Mouse (Mus musculus): ENCODE measurements around the gene Kalrn. TPM values are rescaled to one million over a fixed set of nuclear protein-coding genes. Genes with fewer than 3 reads are reported as not detected.
"Not testable (repeated sequence)": the region's sequence is repeated elsewhere in the genome, so short reads cannot be mapped to it uniquely, and the experiment has no call there.

The Kalrn gene
- polyA plus RNA-seq, 1 experiment from 2014 or later: 30.0 TPM

- Histone ChIP-seq H3K9ac (no peak overlapping the region), H3K4me1 (peaks cover 26% of the 10 kb centered on the region), H3K4me2 (no peak overlapping the region), H3K27me3 (no peaks in the 10 kb centered on the region), H3K27ac (peak overlapping the region; percentile 51; the same call in 1 of the 2 replicates), H3K36me3 (replicated peaks) (peaks cover 14% of the 10 kb centered on the region), H3K9me3 (no peaks in the 10 kb centered on the region), H3K4me3 (replicated peaks) (no peak overlapping the region)
- ATAC-seq (ENCODE audit: low FRiP score): peak; percentile 71
- 59% methylated on average over 10 of the region's 10 CpGs for WGBS
Observed at GRCm38 (mm10) chr16:34316253-34316652, 257.1 kb downstream of the Kalrn start.

- Histone ChIP-seq H3K27me3 (no peaks in the 10 kb centered on the region), H3K4me1 (peaks cover 15% of the 10 kb centered on the region), H3K4me3 (replicated peaks) (no peak overlapping the region), H3K27ac (no peak overlapping the region), H3K4me2 (no peak overlapping the region), H3K9me3 (no peaks in the 10 kb centered on the region), H3K36me3 (replicated peaks) (peaks cover 28% of the 10 kb centered on the region), H3K9ac (no peak overlapping the region)
- ATAC-seq (ENCODE audit: low FRiP score): no peak
- whole genome bisulfite sequencing: 95% methylated on average over 10 of the region's 10 CpGs
Observed at GRCm38 (mm10) chr16:34314071-34314470, 259.3 kb downstream of the Kalrn start.

- no peak overlapping the region for H3K4me3 ChIP-seq (replicated peaks)
- H3K4me1 ChIP-seq: peaks cover 4% of the 10 kb centered on the region; the same call in 1 of the 2 replicates
- WGBS: 81% methylated on average over 1 of the region's 1 CpGs
- no peak overlapping the region for H3K4me2 ChIP-seq
- H3K36me3 ChIP-seq (replicated peaks): peaks cover 49% of the 10 kb centered on the region
- ATAC-seq (ENCODE audit: low FRiP score): no peak
- no peaks in the 10 kb centered on the region for H3K27me3 ChIP-seq
- H3K9me3 ChIP-seq: no peaks in the 10 kb centered on the region
- no peak overlapping the region for H3K27ac ChIP-seq
- H3K9ac ChIP-seq: no peak overlapping the region
Observed at GRCm38 (mm10) chr16:34311577-34311976, 261.8 kb downstream of the Kalrn start.

- no peak overlapping the region for H3K4me2 ChIP-seq
- ATAC-seq (ENCODE audit: low FRiP score): no peak
- H3K27ac ChIP-seq: no peak overlapping the region
- H3K36me3 ChIP-seq (replicated peaks): peaks cover 59% of the 10 kb centered on the region
- H3K4me1 ChIP-seq: no peaks in the 10 kb centered on the region
- H3K4me3 ChIP-seq (replicated peaks): no peak overlapping the region
- no peaks in the 10 kb centered on the region for H3K27me3 ChIP-seq
- WGBS: 91% methylated on average over 8 of the region's 8 CpGs
- H3K9me3 ChIP-seq: no peaks in the 10 kb centered on the region
- H3K9ac ChIP-seq: no peak overlapping the region
Observed at GRCm38 (mm10) chr16:34310363-34310762, 263.0 kb downstream of the Kalrn start.

- no peak overlapping the region for H3K4me2 ChIP-seq
- H3K27me3 ChIP-seq: no peaks in the 10 kb centered on the region
- no peak overlapping the region for H3K9ac ChIP-seq
- H3K9me3 ChIP-seq: no peaks in the 10 kb centered on the region
- no peak for ATAC-seq (ENCODE audit: low FRiP score)
- peaks cover 54% of the 10 kb centered on the region for H3K36me3 ChIP-seq (replicated peaks)
- H3K27ac ChIP-seq: no peak overlapping the region
- H3K4me1 ChIP-seq: no peaks in the 10 kb centered on the region
- no peak overlapping the region for H3K4me3 ChIP-seq (replicated peaks)
- 79% methylated on average over 1 of the region's 1 CpGs for WGBS
Observed at GRCm38 (mm10) chr16:34308324-34308723, 265.0 kb downstream of the Kalrn start.

GRCm38 (mm10) chr16:34307458-34307857, 265.9 kb downstream of the Kalrn start:
- no peaks in the 10 kb centered on the region for H3K4me1 ChIP-seq
- WGBS: 88% methylated on average over 9 of the region's 9 CpGs
- H3K27me3 ChIP-seq: no peaks in the 10 kb centered on the region
- ATAC-seq (ENCODE audit: low FRiP score): no peak
- H3K36me3 ChIP-seq (replicated peaks): peaks cover 50% of the 10 kb centered on the region
- H3K27ac ChIP-seq: no peak overlapping the region
- H3K4me2 ChIP-seq: no peak overlapping the region
- no peak overlapping the region for H3K9ac ChIP-seq
- no peak overlapping the region for H3K4me3 ChIP-seq (replicated peaks)
- no peaks in the 10 kb centered on the region for H3K9me3 ChIP-seq

- no peak for ATAC-seq (ENCODE audit: low FRiP score)
- no peak overlapping the region for H3K4me2 ChIP-seq
- no peak overlapping the region for H3K4me3 ChIP-seq (replicated peaks)
- H3K9me3 ChIP-seq: no peaks in the 10 kb centered on the region
- H3K36me3 ChIP-seq (replicated peaks): peaks cover 49% of the 10 kb centered on the region
- no peak overlapping the region for H3K27ac ChIP-seq
- no peak overlapping the region for H3K9ac ChIP-seq
- WGBS: 78% methylated on average over 4 of the region's 4 CpGs
- H3K4me1 ChIP-seq: no peaks in the 10 kb centered on the region
- H3K27me3 ChIP-seq: no peaks in the 10 kb centered on the region
Observed at GRCm38 (mm10) chr16:34305586-34305985, 267.7 kb downstream of the Kalrn start.

GRCm38 (mm10) chr16:34303818-34304217, 269.5 kb downstream of the Kalrn start:
- not testable (repeated sequence) for H3K9me3 ChIP-seq; ATAC-seq (ENCODE audit: low FRiP score); H3K4me1 ChIP-seq; H3K9ac ChIP-seq; H3K27ac ChIP-seq; H3K4me3 ChIP-seq (replicated peaks); H3K27me3 ChIP-seq; H3K4me2 ChIP-seq
- 87% methylated on average over 4 of the region's 4 CpGs for WGBS
- H3K36me3 ChIP-seq (replicated peaks): peaks cover 33% of the 10 kb centered on the region

GRCm38 (mm10) chr16:34302503-34302902, 270.8 kb downstream of the Kalrn start:
- no peak overlapping the region for H3K4me3 ChIP-seq (replicated peaks)
- H3K4me1 ChIP-seq: 0 out of 2 replicates have a peak, but pooled peaks cover 4% of the 10 kb centered on the region
- WGBS: 81% methylated on average over 1 of the region's 1 CpGs
- no peak overlapping the region for H3K9ac ChIP-seq
- no peak overlapping the region for H3K27ac ChIP-seq
- no peak overlapping the region for H3K4me2 ChIP-seq
- H3K9me3 ChIP-seq: no peaks in the 10 kb centered on the region
- H3K27me3 ChIP-seq: no peaks in the 10 kb centered on the region
- no peak for ATAC-seq (ENCODE audit: low FRiP score)
- peaks cover 23% of the 10 kb centered on the region for H3K36me3 ChIP-seq (replicated peaks)

- no peak overlapping the region for H3K4me2 ChIP-seq
- H3K9me3 ChIP-seq: no peaks in the 10 kb centered on the region
- WGBS: 96% methylated on average over 1 of the region's 1 CpGs
- 0 out of 2 replicates have a peak, but pooled peaks cover 4% of the 10 kb centered on the region for H3K4me1 ChIP-seq
- H3K4me3 ChIP-seq (replicated peaks): no peak overlapping the region
- no peak for ATAC-seq (ENCODE audit: low FRiP score)
- H3K27ac ChIP-seq: no peak overlapping the region
- H3K9ac ChIP-seq: no peak overlapping the region
- H3K27me3 ChIP-seq: no peaks in the 10 kb centered on the region
- H3K36me3 ChIP-seq (replicated peaks): peaks cover 19% of the 10 kb centered on the region
Observed at GRCm38 (mm10) chr16:34302063-34302462, 271.3 kb downstream of the Kalrn start.

- Histone ChIP-seq H3K9me3 (no peaks in the 10 kb centered on the region), H3K27me3 (no peaks in the 10 kb centered on the region), H3K36me3 (replicated peaks) (peaks cover 6% of the 10 kb centered on the region), H3K4me1 (0 out of 2 replicates have a peak, but pooled peaks cover 4% of the 10 kb centered on the region), H3K4me3 (replicated peaks) (no peak overlapping the region), H3K4me2 (no peak overlapping the region), H3K9ac (no peak overlapping the region), H3K27ac (no peak overlapping the region)
- WGBS: 79% methylated on average over 2 of the region's 2 CpGs
- ATAC-seq (ENCODE audit: low FRiP score): no peak
Observed at GRCm38 (mm10) chr16:34299226-34299625, 274.1 kb downstream of the Kalrn start.

GRCm38 (mm10) chr16:34297911-34298682, 275.2 kb downstream of the Kalrn start:
- Histone ChIP-seq H3K9ac (no peak overlapping the region), H3K27ac (no peak overlapping the region), H3K4me3 (replicated peaks) (no peak overlapping the region), H3K4me1 (0 out of 2 replicates have a peak, but pooled peaks cover 4% of the 10 kb centered on the region), H3K9me3 (no peaks in the 10 kb centered on the region), H3K27me3 (no peaks in the 10 kb centered on the region), H3K4me2 (no peak overlapping the region), H3K36me3 (replicated peaks) (peaks cover 14% of the 10 kb centered on the region)
- ATAC-seq (ENCODE audit: low FRiP score): no peak
- WGBS: 61% methylated on average over 5 of the region's 5 CpGs

GRCm38 (mm10) chr16:34294568-34294967, 278.8 kb downstream of the Kalrn start:
- Histone ChIP-seq H3K4me3 (replicated peaks) (no peak overlapping the region), H3K36me3 (replicated peaks) (peaks cover 26% of the 10 kb centered on the region), H3K9me3 (no peaks in the 10 kb centered on the region), H3K4me2 (no peak overlapping the region), H3K27ac (no peak overlapping the region), H3K27me3 (no peaks in the 10 kb centered on the region), H3K9ac (no peak overlapping the region), H3K4me1 (peaks cover 8% of the 10 kb centered on the region)
- 86% methylated on average over 6 of the region's 6 CpGs for WGBS
- no peak for ATAC-seq (ENCODE audit: low FRiP score)
